Comparison of ENCODE assay signal across 16 mouse cellular contexts in genomic region chr1:80515836-80516235, GRCm38 (mm10). TPM values are rescaled to one million over a fixed set of nuclear protein-coding genes. Genes with fewer than 3 reads are reported as not detected.
A peak's percentile ranks its signal among the peaks of the same experiment; 100 is the strongest.
DNase-seq lines count a peak whose midpoint lies in the region; ATAC-seq and TF ChIP-seq lines count a peak whose summit lies in the region.
"Had no signal": no experiment of that assay in that cellular context is flagged by ENCODE, and none has a peak within 500 bp of the region (broad histone marks: within the 10 kb centered on the region; RNA-seq: fewer than 3 reads in every experiment).

No protein-coding gene starts in this region.

- H3K9me3 ChIP-seq in lung, postnatal 0 days (ENCODE audit: low read length), result no peaks in the 10 kb centered on the region
- H3K9me3 ChIP-seq: forebrain, embryonic 13.5 days; heart, embryonic 10.5 days had no signal

- no peak overlapping the region for H3K4me2 ChIP-seq in lung, postnatal 0 days (replicated peaks; ENCODE audit: low read depth, low read length)
- H3K4me2 ChIP-seq: forebrain, embryonic 13.5 days had no signal

- peak; percentile 50 for TF ChIP-seq CTCF in gastrocnemius, adult 2 months (IDR thresholded peaks at IDR 0.05)
- TF ChIP-seq CTCF in lung, postnatal 0 days (IDR thresholded peaks at IDR 0.05), result peak; percentile 55

- no peak overlapping the region for H3K27ac ChIP-seq in gastrocnemius, adult 2 months
- H3K27ac ChIP-seq in lung, postnatal 0 days (ENCODE audit: low read length), result no peak overlapping the region
- H3K27ac ChIP-seq: forebrain, embryonic 13.5 days; heart, embryonic 10.5 days; macrophage had no signal

- H3K4me3 ChIP-seq in gastrocnemius, adult 2 months, result no peak overlapping the region
- H3K4me3 ChIP-seq in lung, postnatal 0 days (ENCODE audit: low read depth, low read length), result no peak overlapping the region
- H3K4me3 ChIP-seq: forebrain, embryonic 13.5 days; heart, embryonic 10.5 days had no signal

- H3K4me1 ChIP-seq in lung, postnatal 0 days (ENCODE audit: insufficient read depth, low read depth, low read length), result no peaks in the 10 kb centered on the region

- no peak for TF ChIP-seq EP300 in lung, postnatal 0 days (IDR thresholded peaks at IDR 0.05)

- ATAC-seq in lung, postnatal 0 days, result no peak
- ATAC-seq in erythroblast, adult 5-6 weeks (replicated peaks; ENCODE audit: low FRiP score, poor library complexity, severe bottlenecking), result no peak
- ATAC-seq: forebrain, embryonic 13.5 days had no signal

- intact Hi-C loops in gastrocnemius, adult 2 months (cut with DNase I), result loop anchor here (5.0 kb wide), 1 partner anchor 334 kb away; no protein-coding TSS in a partner anchor
- intact Hi-C loops in gastrocnemius, postnatal 36 days (cut with DNase I), result no loop called here
- intact Hi-C loops in heart, postnatal 10 days (cut with DNase I), result no loop called here

- no peaks in the 10 kb centered on the region for H3K36me3 ChIP-seq in lung, postnatal 0 days (ENCODE audit: insufficient read depth, low read length)
- H3K36me3 ChIP-seq: heart, embryonic 10.5 days had no signal

- no peak for DNase-seq in gastrocnemius, adult 2 months
- no peak for DNase-seq in gastrocnemius, postnatal 36 days
- DNase-seq in lung, postnatal 0 days (ENCODE audit: low spot score), result peak; percentile 15
- no peak for DNase-seq in lung, postnatal 4 days
- DNase-seq in R1 (ENCODE audit: low read depth, low spot score), result peak; percentile 22
- DNase-seq in naive thymus-derived CD4-positive, alpha-beta T cell, adult 2 months (ENCODE audit: low read depth), result peak; percentile 52
- no peak for DNase-seq in heart, postnatal 10 days
- DNase-seq: cerebellum, adult 11-12 months; thymus, postnatal 4 days had no signal

- H3K9ac ChIP-seq in lung, postnatal 0 days (replicated peaks; ENCODE audit: low read depth), result no peak overlapping the region
- H3K9ac ChIP-seq: forebrain, embryonic 13.5 days had no signal

- WGBS in lung, postnatal 0 days, result 33% methylated on average over 6 of the region's 6 CpGs

- no peaks in the 10 kb centered on the region for H3K27me3 ChIP-seq in lung, postnatal 0 days (replicated peaks; ENCODE audit: insufficient read depth, low read length)
- H3K27me3 ChIP-seq: forebrain, embryonic 13.5 days had no signal

RNA-seq across cellular contexts. Expression of gene Gm45261, which starts 54.6 kb away (rescaled TPM):
- not detected for total RNA-seq in gastrocnemius, adult 2 months (2021)
- not detected for total RNA-seq in gastrocnemius, postnatal 36 days (2021)
- polyA plus RNA-seq in lung, postnatal 0 days (2015; fragmentation: Nextera tagmentation; extraction: Ambion mirVana), result not detected in 2 replicates
- not detected in 2 replicates for total RNA-seq in erythroblast, adult 5-6 weeks (2015; ENCODE audit: low replicate concordance)
- total RNA-seq in erythroblast, adult 5-6 weeks (2017; ENCODE audit: low replicate concordance), result not detected in 2 replicates
- total RNA-seq in heart, postnatal 10 days (2021), result not detected
- total RNA-seq: left cerebral cortex, postnatal 10 days; neutrophil, adult 5-6 weeks had no signal
- polyA plus RNA-seq: forebrain, embryonic 13.5 days; heart, embryonic 10.5 days; kidney, embryonic 16.5 days; macrophage had no signal

Comparison
In these comparisons a context has a peak if more than half of its experiments do, and no peak if none do; other contexts are left out.
1. DNase-seq: peak in lung, postnatal 0 days (single experiment), R1 (single experiment) and naive thymus-derived CD4-positive, alpha-beta T cell, adult 2 months (single experiment); none in gastrocnemius, adult 2 months (single experiment), gastrocnemius, postnatal 36 days (0 of 2), lung, postnatal 4 days (0 of 2) and heart, postnatal 10 days (0 of 2).